Mouse (Mus musculus): ENCODE measurements around the gene Man1c1.

GRCm38 (mm10) chr4:134534124-134534886, 169.8 kb downstream of the Man1c1 start:
- TF ChIP-seq POLR2A (IDR thresholded peaks at IDR 0.05; ENCODE audit: low read depth, low read length) (no peak), CTCF (conservative IDR thresholded peaks at IDR 0.05; ENCODE audit: insufficient read depth, insufficient read length, low read depth, low read length) (no peak)

Measured in kidney, adult 2 months (tissue).